Mouse (Mus musculus) neural tube, embryonic 11.5 days (tissue): Measurements from ENCODE around the gene Fbxo11. TPM values are rescaled to one million over a fixed set of nuclear protein-coding genes. Genes with fewer than 3 reads are reported as not detected.
A peak's percentile ranks its signal among the peaks of the same experiment; 100 is the strongest.

Experiments
- ATAC-seq: fragments of 200-750 bp; cut with Nextera tagmentation; 2 replicates; pipeline ENCODE4 v1.8.0; 2017; ENCODE audit warnings: moderate number of reproducible peaks, mild to moderate bottlenecking, moderate TSS enrichment, moderate library complexity; ENCODE audit not compliant: insufficient read depth, low FRiP score, low TSS enrichment
- DNase-seq: peaks from one replicate; pipeline ENCODE4 v3.0.0-alpha.2; 2015; ENCODE audit warnings: low spot score
- H3K27ac ChIP-seq: fragments of 300-500 bp; sonication (generic); 2 replicates; pipeline ENCODE4 v1.5.1; 2014; ENCODE audit warnings: low read depth, mild to moderate bottlenecking, low read length
- H3K27me3 ChIP-seq: fragments of 300-500 bp; sonication (generic); 2 replicates; pipeline ENCODE4 v1.6.1; 2014; ENCODE audit warnings: mild to moderate bottlenecking, low read length, mixed read lengths; ENCODE audit not compliant: control insufficient read depth, insufficient read depth
- H3K36me3 ChIP-seq: fragments of 300-500 bp; sonication (generic); 2 replicates; pipeline ENCODE4 v1.6.1; 2014; ENCODE audit warnings: mild to moderate bottlenecking, low read length, moderate library complexity, mixed read lengths; ENCODE audit not compliant: control insufficient read depth, insufficient read depth
- H3K4me1 ChIP-seq: fragments of 300-500 bp; sonication (generic); 2 replicates; pipeline ENCODE4 v1.6.1; 2014; ENCODE audit warnings: low read length, mixed read lengths; ENCODE audit not compliant: control insufficient read depth, insufficient read depth
- H3K4me2 ChIP-seq: fragments of 300-500 bp; sonication (generic); 2 replicates; pipeline ENCODE4 v1.6.1; 2014; ENCODE audit warnings: low read depth, mild to moderate bottlenecking, moderate library complexity
- H3K4me3 ChIP-seq: fragments of 300-500 bp; sonication (generic); 2 replicates; pipeline ENCODE4 v1.5.1; 2014; ENCODE audit warnings: low read depth, low read length
- H3K9ac ChIP-seq: fragments of 300-500 bp; sonication (generic); 2 replicates; pipeline ENCODE4 v1.6.1; 2014; ENCODE audit warnings: mild to moderate bottlenecking, low read length
- H3K9me3 ChIP-seq: fragments of 300-500 bp; sonication (generic); 2 replicates; pipeline ENCODE4 v1.6.1; 2016; ENCODE audit warnings: low read length; ENCODE audit not compliant: control insufficient read depth
- WGBS: fragments of 180-500 bp; shearing (Covaris S2); extraction: QIAGEN DNeasy Blood & Tissue Kit; methylation state at CpG from one replicate; pipeline ENCODE4 v1.1.7; 2014; 5-methylcytosine and 5-hydroxymethylcytosine counted together
- polyA plus RNA-seq: library from polyadenylated mRNA; unstranded; fragments of >200 nt; fragmentation: Nextera tagmentation; extraction: Ambion mirVana; gene quantifications from 2 replicates; pipeline ENCODE4 v1.2.1, GENCODE M21; 2014

Fbxo11 gene
- polyA plus RNA-seq = 39.8 and 40.4 TPM in 2 replicates

GRCm38 (mm10) chr17:88065031-88065800 is at the start of gene Fbxo11:
Gene Fbxo11 (minus strand): TSS chr17:88065291.
- peak within 1 kb of the TSS; percentile 100 for H3K4me3 ChIP-seq
- under 1% methylated on average over 49 of the region's 112 CpGs for WGBS
- peak within 1 kb of the TSS; percentile 100 for H3K9ac ChIP-seq
- peak within 1 kb of the TSS; percentile 100 for H3K27ac ChIP-seq
- ATAC-seq (peak; percentile 33), DNase-seq (peak; percentile 53)
- H3K9me3 ChIP-seq = no peaks in the 10 kb centered on the region
- no peaks in the 10 kb centered on the region for H3K36me3 ChIP-seq
- 0 out of 2 replicates have a peak, but pooled peaks cover 2% of the 10 kb centered on the region for H3K4me1 ChIP-seq
- H3K27me3 ChIP-seq = no peaks in the 10 kb centered on the region
- H3K4me2 ChIP-seq = peak within 1 kb of the TSS; percentile 54

- DNase-seq (no peak), ATAC-seq (no peak)
- WGBS = 93% methylated on average over 10 of the region's 10 CpGs
- no peaks in the 10 kb centered on the region for H3K4me1 ChIP-seq
- no peak overlapping the region for H3K4me2 ChIP-seq
- no peak overlapping the region for H3K4me3 ChIP-seq
- H3K36me3 ChIP-seq = no peaks in the 10 kb centered on the region
- no peak overlapping the region for H3K9ac ChIP-seq
- H3K27me3 ChIP-seq = no peaks in the 10 kb centered on the region
- H3K27ac ChIP-seq = no peak overlapping the region
- no peaks in the 10 kb centered on the region for H3K9me3 ChIP-seq
Observed at GRCm38 (mm10) chr17:88113883-88114229, 48.8 kb upstream of the Fbxo11 start.

- 89% methylated on average over 12 of the region's 12 CpGs for WGBS
- no peak for DNase-seq
Observed at GRCm38 (mm10) chr17:88113015-88113882, 48.2 kb upstream of the Fbxo11 start.

GRCm38 (mm10) chr17:88111865-88112645 is 47.0 kb upstream of the Fbxo11 start:
- Histone ChIP-seq H3K4me2 (no peak overlapping the region), H3K27me3 (no peaks in the 10 kb centered on the region), H3K27ac (no peak overlapping the region), H3K4me1 (no peaks in the 10 kb centered on the region), H3K9ac (no peak overlapping the region), H3K36me3 (no peaks in the 10 kb centered on the region), H3K4me3 (no peak overlapping the region), H3K9me3 (no peaks in the 10 kb centered on the region)
- ATAC-seq (no peak), DNase-seq (no peak)
- WGBS = 67% methylated on average over 10 of the region's 10 CpGs

More at GRCm38 (mm10) chr17:88113015-88113882, 48.2 kb upstream of the Fbxo11 start:
- Histone ChIP-seq H3K27ac (no peak overlapping the region), H3K9me3 (no peaks in the 10 kb centered on the region), H3K9ac (no peak overlapping the region), H3K36me3 (no peaks in the 10 kb centered on the region), H3K4me2 (no peak overlapping the region), H3K4me3 (no peak overlapping the region), H3K4me1 (no peaks in the 10 kb centered on the region), H3K27me3 (no peaks in the 10 kb centered on the region)
- ATAC-seq = no peak

- DNase-seq (no peak), ATAC-seq (no peak)
- Histone ChIP-seq H3K9me3 (no peaks in the 10 kb centered on the region), H3K27me3 (no peaks in the 10 kb centered on the region), H3K9ac (no peak overlapping the region), H3K4me3 (no peak overlapping the region), H3K36me3 (no peaks in the 10 kb centered on the region), H3K4me2 (no peak overlapping the region), H3K4me1 (no peaks in the 10 kb centered on the region), H3K27ac (no peak overlapping the region)
- 93% methylated on average over 12 of the region's 12 CpGs for WGBS
Observed at GRCm38 (mm10) chr17:88111081-88111796, 46.1 kb upstream of the Fbxo11 start.

GRCm38 (mm10) chr17:88107708-88108107 is 42.6 kb upstream of the Fbxo11 start:
- H3K27ac ChIP-seq = no peak overlapping the region
- DNase-seq (no peak), ATAC-seq (no peak)
- no peak overlapping the region for H3K4me3 ChIP-seq
- H3K36me3 ChIP-seq = no peaks in the 10 kb centered on the region
- no peak overlapping the region for H3K9ac ChIP-seq
- no peaks in the 10 kb centered on the region for H3K27me3 ChIP-seq
- WGBS = 84% methylated on average over 4 of the region's 4 CpGs
- no peaks in the 10 kb centered on the region for H3K9me3 ChIP-seq
- no peak overlapping the region for H3K4me2 ChIP-seq
- H3K4me1 ChIP-seq = no peaks in the 10 kb centered on the region

- 92% methylated on average over 9 of the region's 9 CpGs for WGBS
- DNase-seq = no peak
Observed at GRCm38 (mm10) chr17:88106365-88106764, 41.3 kb upstream of the Fbxo11 start.

GRCm38 (mm10) chr17:88102597-88102996 is 37.5 kb upstream of the Fbxo11 start:
- no peak overlapping the region for H3K4me2 ChIP-seq
- 87% methylated on average over 7 of the region's 7 CpGs for WGBS
- no peaks in the 10 kb centered on the region for H3K9me3 ChIP-seq
- H3K36me3 ChIP-seq = no peaks in the 10 kb centered on the region
- no peaks in the 10 kb centered on the region for H3K27me3 ChIP-seq
- no peak for DNase-seq
- H3K4me3 ChIP-seq = no peak overlapping the region
- H3K9ac ChIP-seq = no peak overlapping the region
- no peak overlapping the region for H3K27ac ChIP-seq
- H3K4me1 ChIP-seq = no peaks in the 10 kb centered on the region
- no peak for ATAC-seq

More at GRCm38 (mm10) chr17:88106365-88106764, 41.3 kb upstream of the Fbxo11 start:
- Histone ChIP-seq H3K4me2 (no peak overlapping the region), H3K9ac (no peak overlapping the region), H3K4me3 (no peak overlapping the region), H3K9me3 (no peaks in the 10 kb centered on the region), H3K4me1 (no peaks in the 10 kb centered on the region), H3K27me3 (no peaks in the 10 kb centered on the region), H3K36me3 (no peaks in the 10 kb centered on the region), H3K27ac (no peak overlapping the region)
- no peak for ATAC-seq
